8 mouse cellular contexts compared by ENCODE assay signal in the genomic region with DNA sequence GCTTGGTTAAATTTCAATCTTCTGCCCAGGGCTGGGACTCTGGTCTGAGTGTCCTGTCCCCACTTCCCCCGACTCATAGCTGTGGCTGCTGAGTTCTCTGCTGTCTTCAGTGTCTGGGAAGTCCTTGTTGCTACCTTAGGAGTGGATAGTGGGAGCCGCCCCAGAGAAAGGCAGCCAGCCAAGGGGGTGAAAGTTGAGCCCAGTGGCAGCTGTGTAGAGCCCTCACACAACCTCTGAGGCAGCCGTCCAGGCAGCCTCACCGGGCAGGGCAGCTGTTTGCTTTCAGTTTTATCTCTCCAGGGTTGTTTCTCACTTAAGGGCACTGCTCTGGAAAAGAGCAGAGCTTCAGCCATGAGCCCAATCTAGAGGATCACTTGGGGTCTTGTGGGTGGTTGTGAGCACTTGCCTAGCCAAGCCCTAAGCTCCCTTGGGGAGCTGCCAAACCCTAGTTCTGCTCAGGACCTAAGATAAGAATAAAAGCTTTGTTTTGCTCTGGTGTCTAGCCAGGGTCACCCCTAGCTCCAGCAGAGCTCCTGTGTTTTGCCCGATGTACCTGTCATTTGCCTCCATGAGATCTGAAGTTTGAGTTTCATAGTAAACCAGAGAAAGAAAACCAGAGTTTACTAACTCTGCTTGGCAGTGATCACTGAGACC. TPM values are rescaled to one million over a fixed set of nuclear protein-coding genes. Genes with fewer than 3 reads are reported as not detected.
DNase-seq lines count a peak whose midpoint lies in the region; ATAC-seq and TF ChIP-seq lines count a peak whose summit lies in the region.

No protein-coding gene starts in this region.

- TF ChIP-seq CTCF in kidney, adult 2 months (conservative IDR thresholded peaks at IDR 0.05; ENCODE audit: insufficient read depth, insufficient read length, low read depth, low read length): no peak
- no peak for TF ChIP-seq CTCF in lung, embryonic 14.5 days (IDR thresholded peaks at IDR 0.05; ENCODE audit: low read depth)
- no peak for TF ChIP-seq CTCF in stomach, postnatal 0 days (IDR thresholded peaks at IDR 0.05; ENCODE audit: low read depth)

- H3K4me1 ChIP-seq in kidney, adult 2 months (ENCODE audit: control insufficient read depth, insufficient read depth, low read length): peaks cover 53% of the 10 kb centered on the region
- H3K4me1 ChIP-seq in lung, embryonic 14.5 days (ENCODE audit: insufficient read depth): no peaks in the 10 kb centered on the region; the same call in 1 of the 2 replicates
- H3K4me1 ChIP-seq in stomach, postnatal 0 days (replicated peaks; ENCODE audit: control insufficient read depth, insufficient read depth): peaks cover 11% of the 10 kb centered on the region

- no peaks in the 10 kb centered on the region for H3K36me3 ChIP-seq in kidney, adult 2 months (ENCODE audit: control insufficient read depth, insufficient read depth, low read length)
- H3K36me3 ChIP-seq in lung, embryonic 14.5 days (ENCODE audit: insufficient read depth): peaks cover 39% of the 10 kb centered on the region
- H3K36me3 ChIP-seq in stomach, postnatal 0 days (ENCODE audit: control insufficient read depth, insufficient read depth, low read length): no peaks in the 10 kb centered on the region

- TF ChIP-seq POLR2A in kidney, adult 2 months (IDR thresholded peaks at IDR 0.05; ENCODE audit: low read depth, low read length): no peak

- H3K9ac ChIP-seq in lung, embryonic 14.5 days: peak overlapping the region; percentile 28; the same call in 1 of the 2 replicates
- H3K9ac ChIP-seq in stomach, postnatal 0 days (ENCODE audit: low read length): peak overlapping the region; percentile 47

- no peak for TF ChIP-seq EP300 in stomach, postnatal 0 days (optimal IDR thresholded peaks at IDR 0.05)

- H3K4me3 ChIP-seq in kidney, adult 2 months (ENCODE audit: insufficient read depth, low read depth, low read length): peak overlapping the region; percentile 3; the same call in 1 of the 2 replicates
- peak overlapping the region; percentile 6; the same call in 1 of the 2 replicates for H3K4me3 ChIP-seq in lung, embryonic 14.5 days (ENCODE audit: low read depth, low read length)
- 0 out of 2 replicates have a peak overlapping the region, but pooled peaks have one; percentile 1 for H3K4me3 ChIP-seq in stomach, postnatal 0 days (ENCODE audit: low read depth, low read length)

- WGBS in kidney, adult 2 months: 3% methylated on average over 5 of the region's 5 CpGs
- 35% methylated on average over 5 of the region's 5 CpGs for WGBS in lung, embryonic 14.5 days
- 19% methylated on average over 5 of the region's 5 CpGs for WGBS in stomach, postnatal 0 days

- no peaks in the 10 kb centered on the region for H3K27me3 ChIP-seq in kidney, adult 2 months (replicated peaks; ENCODE audit: control insufficient read depth, insufficient read depth, low read length)
- H3K27me3 ChIP-seq in lung, embryonic 14.5 days (ENCODE audit: insufficient read depth, low read length): no peaks in the 10 kb centered on the region
- H3K27me3 ChIP-seq in stomach, postnatal 0 days (ENCODE audit: control insufficient read depth, insufficient read depth, low read length): no peaks in the 10 kb centered on the region

- ATAC-seq in lung, embryonic 14.5 days (ENCODE audit: insufficient read depth): peak; percentile 52; the same call in 1 of the 2 replicates
- peak; percentile 89 for ATAC-seq in stomach, postnatal 0 days (ENCODE audit: low FRiP score, low TSS enrichment)

- H3K27ac ChIP-seq in kidney, adult 2 months (ENCODE audit: insufficient read depth, low read depth, low read length): peak overlapping the region; percentile 86
- peak overlapping the region; percentile 77 for H3K27ac ChIP-seq in lung, embryonic 14.5 days (ENCODE audit: low read depth)
- peak overlapping the region; percentile 92 for H3K27ac ChIP-seq in stomach, postnatal 0 days (replicated peaks)

- H3K4me2 ChIP-seq in lung, embryonic 14.5 days: peak overlapping the region; percentile 35; the same call in 1 of the 2 replicates
- peak overlapping the region; percentile 42 for H3K4me2 ChIP-seq in stomach, postnatal 0 days (replicated peaks; ENCODE audit: low read depth)

- DNase-seq in cerebellum, postnatal 14 days: peak; percentile 24 to 39
- DNase-seq in cerebellum, adult 11 months: no peak
- peak; percentile 76 for DNase-seq in adrenal gland, postnatal 25 days
- DNase-seq in heart, adult 11 months: peak; percentile 99
- peak; percentile 95 for DNase-seq in kidney, adult 2 months
- DNase-seq in lung, embryonic 14.5 days: peak; percentile 50
- DNase-seq in stomach, postnatal 0 days (ENCODE audit: low spot score): peak; percentile 95
- no peak for DNase-seq in retina, postnatal 1 day

- no peaks in the 10 kb centered on the region for H3K9me3 ChIP-seq in lung, embryonic 14.5 days (ENCODE audit: low read depth, low read length)
- H3K9me3 ChIP-seq in stomach, postnatal 0 days (ENCODE audit: control insufficient read depth, low read length): no peaks in the 10 kb centered on the region

RNA-seq across cellular contexts. Expression of a gene that starts 7.0 kb away (rescaled TPM):
- 24.6 and 30.5 TPM in 2 replicates for total RNA-seq in adrenal gland, postnatal 25 days (2021)
- polyA plus RNA-seq in kidney, adult 2 months (2012; rRNA removed): 4.0 and 5.0 TPM in 2 replicates
- polyA plus RNA-seq in lung, embryonic 14.5 days (2014; fragmentation: Nextera tagmentation; extraction: Ambion mirVana): not detected in 2 replicates
- polyA plus RNA-seq in stomach, postnatal 0 days (2015; fragmentation: Nextera tagmentation; extraction: Ambion mirVana): 1.4 and 1.7 TPM in 2 replicates

RNA-seq across cellular contexts. Expression of a gene that starts 27.4 kb away (rescaled TPM):
- 142 and 190 TPM in 2 replicates for total RNA-seq in adrenal gland, postnatal 25 days (2021)
- 153 and 172 TPM in 2 replicates for polyA plus RNA-seq in kidney, adult 2 months (2012; rRNA removed)
- 162 and 184 TPM in 2 replicates for polyA plus RNA-seq in lung, embryonic 14.5 days (2014; fragmentation: Nextera tagmentation; extraction: Ambion mirVana)
- 618 and 662 TPM in 2 replicates for polyA plus RNA-seq in stomach, postnatal 0 days (2015; fragmentation: Nextera tagmentation; extraction: Ambion mirVana)

RNA-seq across cellular contexts. Expression of a gene that starts 49.0 kb away (rescaled TPM):
- not detected in 2 replicates for total RNA-seq in adrenal gland, postnatal 25 days (2021)
- polyA plus RNA-seq in kidney, adult 2 months (2012; rRNA removed): 0.36 and 0.58 TPM in 2 replicates
- polyA plus RNA-seq in lung, embryonic 14.5 days (2014; fragmentation: Nextera tagmentation; extraction: Ambion mirVana): 0.18 and 0.57 TPM in 2 replicates
- polyA plus RNA-seq in stomach, postnatal 0 days (2015; fragmentation: Nextera tagmentation; extraction: Ambion mirVana): 0.45 and 0.54 TPM in 2 replicates

Comparison
In these comparisons a context has a peak if more than half of its experiments do, and no peak if none do; other contexts are left out.
1. DNase-seq: peak in cerebellum, postnatal 14 days (2 of 2), adrenal gland, postnatal 25 days (single experiment), heart, adult 11 months (single experiment), kidney, adult 2 months (single experiment), lung, embryonic 14.5 days (single experiment) and stomach, postnatal 0 days (single experiment); none in cerebellum, adult 11 months (single experiment) and retina, postnatal 1 day (single experiment).
2. Peak in every context shown above with its lines, with median percentiles within 50 percentile points of each other: H3K27ac ChIP-seq and H3K4me3 ChIP-seq.